Mouse (Mus musculus) G1E (cell line): Measurements from ENCODE around the gene Fam149b. TPM values are rescaled to one million over a fixed set of nuclear protein-coding genes. Genes with fewer than 3 reads are reported as not detected.

ENCODE experiments used
- polyA plus RNA-seq: library from polyadenylated mRNA; stranded (reverse); fragments of >175 nt; gene quantifications from 2 replicates; pipeline ENCODE4 v1.2.3, GENCODE M21; 2012
- total RNA-seq, 2 experiments: library from RNA; stranded (forward) in 1 of 2; stranded (reverse) in 1 of 2; fragments of 200-1000 nt in 1 of 2; fragments of >200 nt in 1 of 2; fragmentation: Nextera tagmentation in 1 of 2; gene quantifications; 2 replicates each; pipeline ENCODE4 v1.2.3; 2014 to 2017

The Fam149b gene
- total and polyA plus RNA-seq, 3 experiments: 12.2 to 38.5 (median 29.9) TPM

Other genes starting within 250 kb of the Fam149b start
- gene Saysd1, start 209.6 kb upstream of the Fam149b start, total RNA-seq (2014; fragmentation: Nextera tagmentation): 1.7 and 2.8 TPM in 2 replicates
- gene Saysd1, start 209.6 kb upstream of the Fam149b start, total RNA-seq (2017): 2.8 and 3.4 TPM in 2 replicates
- 7.9 and 9.6 TPM in 2 replicates for gene Saysd1, start 209.6 kb upstream of the Fam149b start, polyA plus RNA-seq
- gene Kcnk5, start 166.4 kb upstream of the Fam149b start, total RNA-seq (2014; fragmentation: Nextera tagmentation): 4.3 and 5.0 TPM in 2 replicates
- gene Kcnk5, start 166.4 kb upstream of the Fam149b start, total RNA-seq (2017): 7.5 and 7.9 TPM in 2 replicates
- gene Kcnk5, start 166.4 kb upstream of the Fam149b start, polyA plus RNA-seq: 12.1 and 12.5 TPM in 2 replicates
- gene Kcnk16, start 79.0 kb upstream of the Fam149b start, total RNA-seq (2014; fragmentation: Nextera tagmentation): not detected in 2 replicates
- 0.12 and 0.16 TPM in 2 replicates for gene Kcnk16, start 79.0 kb upstream of the Fam149b start, total RNA-seq (2017)
- gene Kcnk16, start 79.0 kb upstream of the Fam149b start, polyA plus RNA-seq: not detected in 2 replicates
- 18.5 and 26.8 TPM in 2 replicates for gene Nudt13, start 53.5 kb upstream of the Fam149b start, total RNA-seq (2014; fragmentation: Nextera tagmentation)
- 7.4 TPM in 2 replicates for gene Nudt13, start 53.5 kb upstream of the Fam149b start, total RNA-seq (2017)
- gene Nudt13, start 53.5 kb upstream of the Fam149b start, polyA plus RNA-seq: 1.4 and 1.6 TPM in 2 replicates
- gene Ecd, start within 50 bp of the Fam149b start, total RNA-seq (2014; fragmentation: Nextera tagmentation): 66.1 and 79.6 TPM in 2 replicates
- 62.5 and 63.9 TPM in 2 replicates for gene Ecd, start within 50 bp of the Fam149b start, total RNA-seq (2017)
- 56.6 and 58.0 TPM in 2 replicates for gene Ecd, start within 50 bp of the Fam149b start, polyA plus RNA-seq
- 83.3 and 105 TPM in 2 replicates for gene Dnajc9, start 40.7 kb downstream of the Fam149b start, total RNA-seq (2014; fragmentation: Nextera tagmentation)
- gene Dnajc9, start 40.7 kb downstream of the Fam149b start, total RNA-seq (2017): 222 and 259 TPM in 2 replicates
- 129 and 178 TPM in 2 replicates for gene Dnajc9, start 40.7 kb downstream of the Fam149b start, polyA plus RNA-seq
- gene Mrps16, start 45.5 kb downstream of the Fam149b start, total RNA-seq (2014; fragmentation: Nextera tagmentation): 23.9 and 25.8 TPM in 2 replicates
- 73.6 and 106 TPM in 2 replicates for gene Mrps16, start 45.5 kb downstream of the Fam149b start, total RNA-seq (2017)
- 28.6 and 35.8 TPM in 2 replicates for gene Mrps16, start 45.5 kb downstream of the Fam149b start, polyA plus RNA-seq
- gene Cfap70, start 104.1 kb downstream of the Fam149b start, total RNA-seq (2014; fragmentation: Nextera tagmentation): not detected in 2 replicates
- gene Cfap70, start 104.1 kb downstream of the Fam149b start, total RNA-seq (2017): 0.23 TPM in 1 of 2 replicates, not detected in the other
- gene Cfap70, start 104.1 kb downstream of the Fam149b start, polyA plus RNA-seq: not detected in 2 replicates
- gene Anxa7, start 132.0 kb downstream of the Fam149b start, total RNA-seq (2014; fragmentation: Nextera tagmentation): 87.7 and 107 TPM in 2 replicates
- gene Anxa7, start 132.0 kb downstream of the Fam149b start, total RNA-seq (2017): 84.4 and 85.4 TPM in 2 replicates
- gene Anxa7, start 132.0 kb downstream of the Fam149b start, polyA plus RNA-seq: 33.6 and 40.4 TPM in 2 replicates
- gene Mss51, start 148.7 kb downstream of the Fam149b start, total RNA-seq (2014; fragmentation: Nextera tagmentation): 2.5 and 3.0 TPM in 2 replicates
- 1.0 and 1.2 TPM in 2 replicates for gene Mss51, start 148.7 kb downstream of the Fam149b start, total RNA-seq (2017)
- 0.12 TPM in 2 replicates for gene Mss51, start 148.7 kb downstream of the Fam149b start, polyA plus RNA-seq
- gene Ppp3cb, start 198.4 kb downstream of the Fam149b start, total RNA-seq (2014; fragmentation: Nextera tagmentation): 245 and 249 TPM in 2 replicates
- 64.2 and 68.9 TPM in 2 replicates for gene Ppp3cb, start 198.4 kb downstream of the Fam149b start, total RNA-seq (2017)
- gene Ppp3cb, start 198.4 kb downstream of the Fam149b start, polyA plus RNA-seq: 4.0 and 4.4 TPM in 2 replicates